Mouse (Mus musculus) lung, postnatal 0 days (tissue): Measurements from ENCODE around the gene Gpc6.

Source experiments
- CTCF ChIP-seq: IDR thresholded peaks from 2 replicates; pipeline ENCODE4 v1.5.1; 2016; ENCODE audit warnings: antibody characterized with exemption, mild to moderate bottlenecking
- EP300 ChIP-seq: IDR thresholded peaks from 2 replicates; pipeline ENCODE4 v1.6.1; 2016; ENCODE audit warnings: antibody characterized with exemption, mild to moderate bottlenecking, control low read depth

GRCm38 (mm10) chr14:117369331-117369866, 444.3 kb downstream of the Gpc6 start:
- no peak for TF ChIP-seq CTCF
- no peak for TF ChIP-seq EP300
